Mouse (Mus musculus) G1E (cell line): Measurements from ENCODE around the gene Hltf.

Source experiments
- CTCF ChIP-seq: IDR thresholded peaks from 2 replicates; pipeline ENCODE4 v1.5.1; 2012; ENCODE audit warnings: low read depth, low read length, inconsistent platforms, mixed read lengths
- POLR2AphosphoS5 ChIP-seq: IDR thresholded peaks from 2 replicates; pipeline ENCODE4 v1.6.1; 2012; ENCODE audit warnings: low read depth, low read length, inconsistent platforms; ENCODE audit not compliant: insufficient replicate concordance

DNA sequence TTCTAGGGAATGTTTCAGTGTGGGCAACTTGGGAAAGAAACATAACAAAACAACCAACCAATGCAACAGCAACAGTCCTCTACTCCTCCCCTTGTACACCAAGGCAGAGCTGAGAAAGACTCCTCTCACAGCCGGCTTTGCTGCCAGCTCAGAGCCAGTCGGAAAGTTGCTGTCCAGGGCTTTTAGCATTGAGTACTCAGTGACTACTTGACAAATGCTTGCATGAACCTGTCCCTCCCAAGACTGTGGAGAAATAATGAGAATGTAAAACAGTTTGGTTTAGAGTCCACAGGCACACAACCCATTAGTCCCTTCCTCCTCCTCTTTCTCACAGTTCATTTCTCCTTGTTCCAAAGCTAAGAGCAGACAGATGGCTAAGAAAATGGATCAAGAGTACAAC lies 86.8 kb downstream of the Hltf start:
- no peak for TF ChIP-seq POLR2AphosphoS5
- TF ChIP-seq CTCF: no peak
